Mouse (Mus musculus) layer of hippocampus, postnatal 14 days (tissue): ENCODE measurements around the gene Trim8. TPM values are rescaled to one million over a fixed set of nuclear protein-coding genes. Genes with fewer than 3 reads are reported as not detected.

Source experiments
- DNase-seq, 2 experiments: peaks; one replicate each; pipeline ENCODE4 v3.0.0; 2021 to 2022; ENCODE audit warnings: low spot score in 2 of 2, mixed read lengths in 1 of 2
- total RNA-seq, 2 experiments: library from RNA; stranded (reverse); gene quantifications; 2 replicates each; pipeline ENCODE4 v1.2.3; 2021

Trim8 gene
- total RNA-seq, 2 experiments from 2014 or later = 98.9 to 110 TPM

- DNase-seq = no peak
Observed at GRCm38 (mm10) chr19:46479306-46480075, 22.0 kb upstream of the Trim8 start.

GRCm38 (mm10) chr19:46480624-46481345 is 20.7 kb upstream of the Trim8 start:
- DNase-seq = no peak

GRCm38 (mm10) chr19:46481352-46481751 is 20.1 kb upstream of the Trim8 start:
- no peak for DNase-seq

- DNase-seq = no peak
Observed at GRCm38 (mm10) chr19:46481756-46482155, 19.7 kb upstream of the Trim8 start.

- DNase-seq = no peak
Observed at GRCm38 (mm10) chr19:46482896-46483516, 18.5 kb upstream of the Trim8 start.

DNA sequence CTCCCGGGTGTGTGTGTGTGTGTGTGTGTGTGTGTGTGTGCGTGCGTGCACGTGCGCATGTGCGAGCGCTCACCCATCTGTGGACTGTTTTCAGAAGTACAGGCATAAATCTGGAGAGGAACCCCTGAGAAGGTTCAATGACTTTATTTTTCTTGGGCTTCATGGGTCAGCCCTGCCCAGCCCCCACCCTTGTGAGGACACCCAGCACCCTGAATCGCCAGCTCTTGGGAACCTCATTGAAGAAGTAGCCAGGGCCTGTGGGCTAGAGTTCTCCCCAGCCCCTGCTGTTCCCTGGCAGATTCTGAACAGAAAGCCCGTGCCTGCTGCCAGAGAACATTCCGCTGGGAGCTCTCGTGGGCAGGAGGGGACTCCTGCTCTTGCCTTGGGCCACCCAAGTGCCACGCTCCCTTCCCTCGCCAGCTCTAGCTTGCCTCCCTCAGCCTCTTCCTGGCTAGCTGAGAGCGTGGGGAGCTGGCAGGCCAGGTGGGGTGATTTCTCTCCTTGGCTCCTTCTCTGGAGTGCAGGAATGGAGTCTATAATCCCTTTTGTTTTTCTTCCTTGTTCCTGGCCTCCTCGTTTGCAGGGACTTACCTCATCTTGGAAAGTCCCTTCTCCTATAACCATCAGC is 17.7 kb upstream of the Trim8 start:
- peak; percentile 74 to 80 for DNase-seq

DNA sequence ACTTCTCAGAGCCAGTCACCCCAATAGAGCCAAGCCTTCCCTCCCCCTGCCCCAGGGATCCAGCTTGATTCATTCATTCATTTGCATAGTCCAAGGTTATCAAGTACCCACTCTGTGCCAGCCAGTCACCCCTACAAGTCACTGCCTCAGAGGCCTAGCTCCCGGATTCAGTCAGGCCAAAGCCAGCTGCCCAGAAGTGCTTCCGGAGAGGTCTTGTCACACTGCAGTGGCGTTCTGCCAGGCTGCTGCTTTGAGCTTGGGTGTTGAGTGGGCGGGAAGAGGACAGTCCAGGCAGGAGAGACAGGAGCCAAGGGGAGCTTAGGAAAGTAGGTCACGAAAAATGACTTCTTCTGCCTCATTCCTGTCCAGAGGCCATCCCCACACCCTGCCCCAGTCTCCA is 17.0 kb upstream of the Trim8 start:
- no peak for DNase-seq

GRCm38 (mm10) chr19:46485847-46486246 is 15.7 kb upstream of the Trim8 start:
- DNase-seq = no peak

- DNase-seq = no peak
Observed at GRCm38 (mm10) chr19:46486709-46487108, 14.8 kb upstream of the Trim8 start.

GRCm38 (mm10) chr19:46489448-46489847 is 12.1 kb upstream of the Trim8 start:
- no peak for DNase-seq

- DNase-seq = no peak
Observed at GRCm38 (mm10) chr19:46490634-46491033, 10.9 kb upstream of the Trim8 start.

GRCm38 (mm10) chr19:46495136-46495535 is 6.4 kb upstream of the Trim8 start:
- no peak for DNase-seq

- no peak for DNase-seq
Observed at GRCm38 (mm10) chr19:46497230-46497629, 4.3 kb upstream of the Trim8 start.

GRCm38 (mm10) chr19:46499539-46499835 is 2.0 kb upstream of the Trim8 start:
- DNase-seq = no peak

DNA sequence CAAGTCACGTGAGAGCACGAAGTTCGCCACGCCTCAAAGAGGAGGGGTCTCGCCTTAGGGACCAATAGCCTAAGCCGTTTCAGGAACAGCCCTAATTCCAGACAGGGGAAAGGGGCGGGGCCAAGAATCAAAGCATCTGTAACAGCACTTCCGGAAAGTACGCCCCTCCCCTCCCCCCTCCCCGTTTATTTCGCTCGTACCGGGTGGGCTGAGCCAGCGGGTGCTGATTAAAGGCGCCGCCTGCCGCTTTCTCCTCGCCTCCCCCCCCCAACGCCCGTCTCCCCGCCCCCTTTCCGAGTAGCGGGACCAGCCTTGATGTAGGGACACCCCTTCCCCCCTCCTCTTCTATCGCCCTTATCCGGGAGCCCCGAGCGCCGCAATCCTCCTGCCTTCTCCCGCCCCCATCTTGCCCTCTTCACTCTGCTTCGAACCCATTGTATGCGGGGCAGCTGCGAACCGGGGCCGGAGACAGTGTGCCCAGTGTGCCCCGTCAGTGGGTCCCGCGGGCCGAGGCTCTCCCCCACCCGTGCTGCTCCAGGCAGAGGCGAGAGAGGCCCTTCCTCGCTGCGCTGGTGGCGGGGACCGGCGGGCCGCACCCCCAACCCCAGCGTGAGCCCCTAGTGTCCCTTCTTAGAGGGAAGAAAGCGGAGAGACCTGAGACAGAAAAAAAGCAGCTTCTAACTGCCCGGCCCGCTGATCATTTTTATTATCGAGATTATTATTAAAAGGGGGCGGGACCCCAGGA is 1.5 kb upstream of the Trim8 start:
- peak; percentile 90 to 99 for DNase-seq

DNA sequence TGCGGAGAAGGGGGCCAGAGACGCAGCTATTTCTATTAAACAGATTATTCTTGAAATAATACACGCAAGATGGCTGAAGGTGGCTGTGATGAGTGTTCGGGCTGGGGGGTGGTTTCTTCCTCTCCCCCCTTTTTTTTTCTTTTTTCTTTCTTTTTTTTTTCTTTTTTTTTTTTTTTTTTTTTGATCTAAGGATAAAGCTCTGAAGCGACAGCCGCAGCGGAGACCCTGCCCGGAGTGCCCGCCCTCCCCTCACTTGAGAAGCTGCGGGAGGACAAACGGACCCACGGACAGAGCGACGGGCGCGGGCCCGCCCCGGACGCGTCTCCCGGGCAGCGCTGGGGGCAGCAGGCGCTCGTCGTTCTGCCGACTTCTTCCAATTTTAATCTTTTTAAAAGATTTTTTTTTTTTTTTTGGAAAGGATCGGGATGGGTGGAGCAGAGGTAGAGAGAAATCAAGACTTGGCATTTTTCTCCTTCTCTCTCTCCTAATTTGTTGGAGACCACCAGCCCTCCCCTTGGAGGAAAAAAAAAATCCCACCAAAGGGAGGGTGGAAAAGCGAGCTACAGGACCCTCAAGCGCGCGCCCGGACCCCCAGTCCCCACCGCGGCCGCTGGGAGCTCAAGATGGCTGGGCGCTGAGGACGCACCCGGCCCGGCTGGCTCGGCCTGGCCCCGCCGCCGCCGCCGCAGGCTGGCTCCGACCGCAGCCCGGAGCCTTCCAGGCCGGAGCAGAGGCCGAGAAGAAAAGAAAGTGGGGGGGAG is 741 bp upstream of the Trim8 start:
- DNase-seq = peak in 1 of 2 experiments; percentile 63

- DNase-seq = peak in 1 of 2 experiments; percentile 74
Observed at GRCm38 (mm10) chr19:46502069-46502455, 560 bp downstream of the Trim8 start.

GRCm38 (mm10) chr19:46502471-46503166 is 1.1 kb downstream of the Trim8 start:
- DNase-seq = peak; percentile 69 to 74

DNA sequence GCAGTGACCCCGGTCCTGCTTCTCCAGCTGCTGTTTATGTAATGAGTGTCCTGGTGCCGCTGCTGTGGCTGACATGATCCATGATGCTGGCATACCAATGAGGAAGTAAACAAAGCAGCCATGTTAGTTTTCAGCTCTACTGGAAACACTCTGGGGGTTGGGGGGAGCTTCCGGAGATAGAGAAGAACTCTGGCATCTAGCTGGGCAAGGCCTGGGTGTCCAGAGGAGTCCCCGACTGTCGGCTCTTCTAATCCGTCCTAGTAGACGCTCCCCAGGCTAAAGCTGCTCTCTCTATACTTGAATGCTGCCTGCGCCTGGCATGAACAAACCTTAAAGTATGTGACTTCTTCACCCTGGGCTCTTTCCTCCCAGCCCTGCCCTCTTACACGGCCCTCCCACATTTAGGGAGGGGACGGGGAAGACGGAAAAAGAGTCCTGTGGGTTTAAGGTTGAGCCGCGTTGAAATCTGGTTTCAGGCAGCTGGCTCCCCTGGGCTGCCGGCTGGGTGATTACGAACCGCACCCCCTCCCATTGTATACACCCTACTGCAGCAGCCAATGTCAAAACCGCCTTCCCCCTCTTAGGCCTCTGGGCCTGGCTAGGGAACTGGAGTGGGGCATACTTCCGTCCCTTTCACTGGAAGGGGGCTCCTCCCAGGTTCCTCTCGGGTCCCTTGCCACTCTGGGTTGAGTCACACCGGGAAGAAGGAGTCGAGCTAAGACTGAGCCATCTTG is 2.0 kb downstream of the Trim8 start:
- DNase-seq = no peak
